Mouse (Mus musculus) cerebellum, adult 2 months (tissue): ENCODE results near the gene Naa50.

Experiments
- CTCF ChIP-seq: fragments of 200-500 bp; IDR thresholded peaks from 2 replicates; pipeline ENCODE4 v1.5.1; 2011; ENCODE audit warnings: low read depth, mild to moderate bottlenecking, control low read depth, low read length, moderate library complexity, borderline replicate concordance; ENCODE audit not compliant: insufficient read depth
- POLR2A ChIP-seq: fragments of 200-500 bp; IDR thresholded peaks from 2 replicates; pipeline ENCODE4 v1.6.1; 2011; ENCODE audit warnings: low read length, control low read depth, borderline replicate concordance; ENCODE audit not compliant: insufficient read depth

GRCm38 (mm10) chr16:44140186-44140787 is 657 bp downstream of the Naa50 start:
- TF ChIP-seq POLR2A (no peak), CTCF (peak; percentile 44; the same call in 1 of the 2 replicates)
